Mouse (Mus musculus): ENCODE results near the gene Acp5. TPM values are rescaled to one million over a fixed set of nuclear protein-coding genes. Genes with fewer than 3 reads are reported as not detected.

Gene Acp5
- 100 to 1,000 TPM; 194 to 244 TPM for total RNA-seq (2023)

DNA sequence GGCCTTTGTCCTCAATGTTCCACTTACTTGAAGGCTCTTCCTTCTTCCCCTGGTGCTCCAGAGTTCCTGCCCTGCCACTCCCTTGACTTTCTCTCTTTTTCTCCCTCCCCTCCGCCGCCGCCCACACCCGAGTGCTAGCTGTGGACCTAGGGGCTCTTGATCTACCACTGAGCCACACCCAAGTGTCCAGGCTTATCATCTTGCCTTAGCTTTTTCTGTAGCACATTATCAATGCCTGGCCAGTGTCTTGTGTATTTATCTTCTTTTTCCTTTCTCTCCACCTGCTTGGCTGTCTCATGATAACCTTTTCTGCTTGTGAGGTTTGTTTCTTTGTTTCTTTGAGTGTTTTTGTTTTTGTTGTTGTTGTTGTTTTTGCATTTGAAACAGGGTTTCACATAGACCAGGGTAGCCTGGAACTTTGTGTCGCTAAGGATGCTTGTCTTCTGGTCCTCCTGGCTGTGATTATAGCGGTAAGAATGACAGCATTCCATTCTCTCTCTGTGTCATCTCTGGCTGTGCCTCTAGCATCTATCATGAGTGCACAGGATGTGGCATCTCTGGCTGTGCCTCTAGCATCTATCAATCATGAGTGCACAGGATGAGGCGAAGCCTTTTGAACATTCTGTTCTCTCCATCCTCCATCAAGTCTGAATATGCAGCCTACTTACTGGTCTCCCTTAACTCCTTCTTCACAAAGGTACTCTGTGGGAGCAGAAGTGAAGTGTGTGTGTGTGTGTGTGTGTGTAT is at the start of gene Acp5:
Gene Acp5 (minus strand): TSS at position 68 of the 747 bp plus-strand sequence.

DNA sequence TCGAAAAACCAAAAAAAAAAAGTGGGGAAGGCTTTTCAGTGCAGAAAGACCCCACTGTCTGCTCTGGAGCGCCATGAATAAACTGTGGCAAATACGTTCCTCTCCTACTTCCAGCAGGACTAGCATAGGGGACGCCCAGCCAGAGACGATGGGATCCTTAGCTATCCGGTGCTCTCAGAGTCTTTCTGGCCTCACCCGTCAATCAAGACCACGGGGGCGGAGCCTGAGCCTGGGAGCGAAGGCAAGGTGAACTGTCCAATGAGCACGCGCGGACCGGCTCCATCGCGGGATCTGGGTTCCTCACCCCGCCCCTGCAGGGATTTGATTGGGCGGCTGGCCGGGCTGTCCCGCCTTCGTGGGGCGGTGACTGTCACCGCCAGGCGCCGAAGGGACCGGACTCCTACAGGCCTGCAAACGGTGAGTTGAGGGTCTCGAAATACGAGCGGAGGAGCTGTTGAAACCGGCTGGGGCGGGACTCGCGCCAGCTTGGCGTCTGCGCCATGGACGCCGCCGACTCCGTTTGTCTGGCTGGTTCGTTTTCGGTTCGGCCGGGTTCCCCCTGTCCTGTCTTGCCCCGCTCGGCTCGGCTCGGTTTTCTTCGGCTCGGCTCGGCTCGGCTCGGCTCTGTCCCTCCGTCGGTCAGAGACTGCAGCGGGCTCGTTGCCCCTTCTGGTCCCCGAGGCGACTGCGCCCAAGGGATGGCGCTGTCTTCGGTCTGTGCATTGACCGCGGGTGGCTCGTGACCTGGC is 21.2 kb upstream of the Acp5 start, which contains the start of gene Pigyl:
Gene Pigyl (plus strand): TSS at position 350 of the 749 bp plus-strand sequence.

DNA sequence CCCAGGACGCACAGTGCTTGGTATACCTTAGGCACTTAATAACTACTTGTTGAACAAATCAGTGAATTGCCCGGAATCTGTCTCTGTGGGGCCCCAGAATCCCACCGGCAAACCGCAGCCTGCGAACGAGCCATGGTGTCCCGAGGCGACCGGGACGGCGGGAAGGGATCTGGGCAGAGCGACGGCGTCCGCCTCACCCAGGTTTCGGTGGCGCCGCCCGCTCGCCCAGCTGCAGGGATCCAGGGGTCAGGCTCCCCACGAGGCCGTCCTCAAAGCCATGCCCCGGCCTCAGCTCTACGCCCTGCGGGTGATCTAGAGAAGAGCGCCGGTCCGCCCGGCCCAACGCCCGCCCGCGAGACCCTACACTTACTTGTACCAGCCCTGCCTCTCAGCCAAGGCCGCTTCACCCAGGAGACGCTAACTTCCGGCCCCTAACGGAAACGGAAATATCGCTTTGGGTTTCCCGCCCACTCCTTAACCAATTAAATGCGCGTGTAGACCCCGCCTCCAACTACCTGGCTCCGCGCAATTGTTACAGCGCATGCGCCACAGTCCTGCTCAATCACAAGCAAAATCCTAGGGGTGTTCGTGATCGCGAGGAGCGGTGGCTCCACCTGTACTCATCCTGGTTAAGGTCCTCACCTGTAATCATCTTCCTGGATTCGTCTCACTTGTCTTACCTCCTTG is 18.6 kb downstream of the Acp5 start, which contains the start of gene Elof1:
Gene Elof1 (minus strand): TSS at position 433 of the 687 bp plus-strand sequence.

DNA sequence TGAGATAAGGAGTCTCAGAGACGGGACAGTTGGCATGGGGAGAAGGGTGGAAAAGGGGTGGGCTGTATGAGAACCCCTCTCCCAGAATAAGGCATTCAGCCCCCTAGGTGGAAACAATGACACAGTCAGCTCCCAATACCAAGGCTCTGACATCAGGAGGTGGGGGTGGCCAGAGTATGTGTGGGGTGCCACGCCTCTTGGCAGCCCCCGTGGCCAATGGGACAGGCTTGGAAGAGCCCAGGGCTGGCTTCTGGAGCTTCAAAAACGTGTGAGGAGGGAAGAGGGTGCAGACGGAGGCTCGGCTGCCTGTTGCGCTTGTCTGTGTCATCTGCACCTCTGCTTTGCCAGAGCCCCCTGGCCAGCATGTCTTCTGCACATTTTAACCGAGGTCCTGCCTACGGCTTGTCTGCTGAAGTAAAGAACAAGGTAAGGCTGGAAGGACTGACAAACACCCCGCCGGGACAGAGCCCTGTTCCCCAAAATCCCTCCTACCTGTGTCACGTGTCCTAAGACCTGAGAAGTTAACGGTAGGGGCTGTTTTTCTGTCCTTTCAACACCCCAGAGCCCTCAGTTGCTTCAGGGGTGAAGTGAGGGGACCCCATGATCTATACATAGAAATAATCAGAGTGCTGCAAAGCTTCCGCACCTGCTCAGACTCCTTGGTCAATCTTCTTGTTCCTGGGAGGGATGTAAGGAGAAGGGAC is 36.4 kb downstream of the Acp5 start, which contains the start of gene Cnn1:
Gene Cnn1 (plus strand): TSS at position 224 of the 704 bp plus-strand sequence.

DNA sequence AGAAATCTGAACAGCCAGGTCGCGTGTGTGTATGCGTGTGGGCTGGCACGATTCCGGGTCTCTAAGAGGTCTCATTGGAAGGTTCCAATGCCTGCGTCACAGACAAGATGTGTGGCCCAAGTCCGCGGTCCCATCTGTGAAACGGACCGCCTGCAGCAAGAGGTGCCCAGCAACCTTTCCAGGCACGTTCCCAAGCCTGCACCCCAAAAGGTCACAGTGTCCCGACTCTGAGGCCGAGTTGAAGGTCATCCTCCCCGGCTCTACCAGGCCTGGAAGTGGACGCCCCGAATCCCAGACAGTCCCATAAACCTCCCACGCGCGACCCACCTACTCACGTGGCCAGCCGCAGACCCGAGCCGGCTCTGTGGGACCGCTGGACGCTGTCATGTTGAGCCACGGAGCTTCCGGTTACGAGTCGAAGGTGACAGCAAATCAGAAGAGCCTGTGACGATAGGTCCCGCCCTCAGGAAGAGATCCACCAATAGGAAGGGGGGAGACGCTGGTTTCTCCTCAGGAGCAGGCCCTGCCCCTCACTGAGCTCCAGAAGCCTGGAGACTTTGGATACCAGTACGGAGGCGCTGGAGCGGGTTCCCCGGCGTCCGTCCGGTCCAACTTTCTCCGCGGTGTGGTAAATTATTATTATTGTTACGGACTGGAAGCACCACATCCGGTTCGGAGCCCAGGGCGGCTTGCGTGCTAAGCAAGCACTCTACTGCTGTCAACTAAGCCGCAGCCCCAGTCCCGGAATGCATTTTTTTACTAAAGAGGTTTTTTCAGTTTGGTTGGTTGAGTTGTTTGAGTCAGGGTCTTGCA is 50.3 kb downstream of the Acp5 start, which contains the start of gene Ecsit:
Gene Ecsit (minus strand): TSS at position 417 of the 813 bp plus-strand sequence.

Other genes with a start within 250 kb of the Acp5 start
- 10 to 100 TPM; 11.4 to 13.6 TPM for gene Rab3d, start 217.5 kb downstream of the Acp5 start, total RNA-seq (2023)
- not detected for gene Ccdc159, start 208.2 kb downstream of the Acp5 start, total RNA-seq (2023)
- under 1 TPM in 1 of 2 experiments, not detected in 1; 0.76 TPM for gene Tmem205, start 208.2 kb downstream of the Acp5 start, total RNA-seq (2023)
- gene Plppr2, start 198.7 kb downstream of the Acp5 start, total RNA-seq (2023), result under 1 TPM; 0.50 to 0.67 TPM
- gene Swsap1, start 180.0 kb downstream of the Acp5 start, total RNA-seq (2023), result 10 to 100 TPM in 1 of 2 experiments, 1 to 10 TPM in 1; 8.7 to 10.7 TPM
- 1 to 10 TPM in 1 of 2 experiments, under 1 TPM in 1; 0.61 to 1.1 TPM for gene Epor, start 172.2 kb downstream of the Acp5 start, total RNA-seq (2023)
- not detected for gene Rgl3, start 146.3 kb downstream of the Acp5 start, total RNA-seq (2023)
- not detected for gene Ccdc151, start 133.1 kb downstream of the Acp5 start, total RNA-seq (2023)
- 10 to 100 TPM; 94.0 to 98.7 TPM for gene Prkcsh, start 132.9 kb downstream of the Acp5 start, total RNA-seq (2023)
- gene Elavl3, start 83.7 kb downstream of the Acp5 start, total RNA-seq (2023), result under 1 TPM in 1 of 2 experiments, not detected in 1; 0.27 TPM
- gene Gm49318, start 64.5 kb downstream of the Acp5 start, total RNA-seq (2023), result not detected
- 10 to 100 TPM; 29.3 to 34.7 TPM for gene Zfp653, start 64.3 kb downstream of the Acp5 start, total RNA-seq (2023)
- 10 to 100 TPM; 29.0 to 34.0 TPM for gene Ecsit, start 50.3 kb downstream of the Acp5 start, total RNA-seq (2023)
- gene Cnn1, start 36.5 kb downstream of the Acp5 start, total RNA-seq (2023), result not detected
- 10 to 100 TPM; 34.2 to 41.2 TPM for gene Elof1, start 18.5 kb downstream of the Acp5 start, total RNA-seq (2023)
- 10 to 100 TPM; 13.8 to 19.1 TPM for gene Pigyl, start 21.1 kb upstream of the Acp5 start, total RNA-seq (2023)
- not detected for gene Zfp872, start 52.4 kb upstream of the Acp5 start, total RNA-seq (2023)
- 10 to 100 TPM; 33.6 to 39.8 TPM for gene Zfp809, start 90.0 kb upstream of the Acp5 start, total RNA-seq (2023)
- gene Zfp599, start 124.2 kb upstream of the Acp5 start, total RNA-seq (2023), result 1 to 10 TPM; 3.1 to 3.4 TPM
- gene Zfp810, start 171.9 kb upstream of the Acp5 start, total RNA-seq (2023), result 10 to 100 TPM; 15.0 to 17.3 TPM

Measured in T-cell, adult 66 days (primary cell).